Mouse (Mus musculus) cerebellum, adult (tissue): ENCODE measurements around the gene Ifrd2.

Experiments used
- ATAC-seq: cut with Nextera tagmentation; 2 replicates; pipeline ENCODE4 v1.9.2; 2017; ENCODE audit warnings: mild to moderate bottlenecking, moderate library complexity, mixed read lengths; ENCODE audit not compliant: insufficient number of reproducible peaks, low FRiP score, low TSS enrichment

Gene Ifrd2

DNA sequence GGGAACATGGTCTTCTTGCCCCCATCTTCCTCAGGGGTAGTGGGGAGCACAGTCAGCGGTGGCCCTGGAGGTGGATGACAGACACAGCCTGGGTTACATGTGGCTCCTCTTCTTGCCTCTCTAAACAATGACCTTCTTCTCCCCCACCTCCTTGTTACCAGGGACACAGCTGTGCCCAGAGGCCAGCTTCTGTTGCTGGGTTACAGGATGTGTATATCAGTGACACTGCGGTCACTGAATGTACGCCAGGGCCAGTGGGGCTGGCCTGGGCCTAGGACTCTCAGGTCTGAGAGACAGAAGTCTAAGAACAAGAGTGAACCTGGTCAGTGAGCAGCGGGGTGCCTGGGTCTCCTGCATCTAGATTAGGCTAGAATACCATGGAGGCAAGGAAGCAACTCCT, 27.6 kb downstream of the Ifrd2 start:
- ATAC-seq = no peak

DNA sequence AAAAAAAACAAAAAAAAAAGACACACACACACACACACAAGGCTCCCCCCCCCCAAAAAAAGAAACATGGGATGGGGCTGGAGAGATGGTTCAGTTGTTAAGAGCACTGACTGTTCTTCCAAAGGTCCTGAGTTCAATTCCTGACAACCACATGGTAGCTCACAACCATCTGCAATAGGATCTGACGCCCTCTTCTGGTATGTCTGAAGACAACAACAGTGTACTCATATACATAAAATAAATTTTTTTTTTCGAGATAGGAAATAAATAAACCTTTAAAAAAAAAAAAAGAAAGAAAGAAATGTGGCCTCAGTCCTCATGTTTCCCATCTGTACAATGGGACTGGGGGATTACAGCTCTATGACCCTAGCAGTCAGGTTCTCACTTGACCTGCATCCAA, 30.0 kb downstream of the Ifrd2 start:
- ATAC-seq = no peak

DNA sequence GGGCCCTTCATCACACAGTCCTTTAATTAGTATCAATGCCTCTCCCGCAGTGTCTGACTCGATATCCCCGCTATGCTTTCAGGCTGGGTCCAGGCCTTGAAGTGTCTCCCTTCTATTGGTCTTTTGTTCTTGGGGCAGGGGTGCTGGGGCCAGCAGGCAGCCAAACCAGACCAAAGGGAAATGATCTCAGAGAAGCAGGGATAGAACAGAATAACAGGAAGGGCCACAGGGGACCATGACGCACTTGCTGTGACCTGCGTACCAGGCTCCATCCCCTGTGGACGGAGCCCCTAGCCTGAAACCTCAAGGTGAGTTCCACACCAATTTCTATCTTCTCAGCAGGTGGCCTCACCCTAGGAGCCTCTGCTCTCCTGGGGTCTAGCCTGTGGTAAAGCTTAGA, 30.7 kb downstream of the Ifrd2 start:
- ATAC-seq = no peak

DNA sequence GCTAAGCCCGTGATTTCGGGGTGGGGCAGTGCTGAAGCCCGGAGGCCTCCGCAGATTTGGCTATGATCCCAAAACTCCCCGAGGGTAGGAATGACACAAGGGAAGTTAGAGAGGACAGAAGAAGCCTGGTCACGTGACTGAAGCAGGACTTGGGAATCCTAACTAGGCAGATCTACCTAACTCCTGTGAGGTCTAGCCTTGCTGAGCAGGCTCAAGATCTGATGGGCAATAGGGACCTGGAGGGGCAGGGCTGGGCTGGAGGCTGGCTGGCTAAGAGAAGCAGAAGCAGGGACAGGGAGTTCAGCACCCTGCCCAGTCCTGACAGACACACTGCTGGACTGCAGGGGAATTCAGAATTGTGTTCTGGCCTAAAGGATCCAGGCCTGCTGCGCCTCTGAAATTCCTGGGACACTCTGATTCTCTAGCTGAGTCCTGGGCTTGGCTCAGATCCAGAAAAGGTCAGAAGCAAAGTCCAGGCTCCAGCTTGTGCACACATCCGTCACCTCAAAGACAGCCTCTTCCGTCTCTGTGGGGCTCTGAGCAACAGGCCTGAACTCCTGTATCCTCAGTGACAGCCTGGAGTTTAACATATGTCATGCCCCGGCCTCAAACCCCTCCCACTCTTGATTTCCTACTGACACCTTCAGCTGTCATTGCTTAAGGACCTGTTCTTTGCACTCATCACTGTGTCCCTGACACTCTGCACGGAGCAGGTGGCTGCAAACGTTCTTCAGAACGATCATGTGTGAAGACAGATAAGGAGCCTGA, 31.5 kb downstream of the Ifrd2 start:
- ATAC-seq = no peak; the same call in 1 of the 2 replicates

DNA sequence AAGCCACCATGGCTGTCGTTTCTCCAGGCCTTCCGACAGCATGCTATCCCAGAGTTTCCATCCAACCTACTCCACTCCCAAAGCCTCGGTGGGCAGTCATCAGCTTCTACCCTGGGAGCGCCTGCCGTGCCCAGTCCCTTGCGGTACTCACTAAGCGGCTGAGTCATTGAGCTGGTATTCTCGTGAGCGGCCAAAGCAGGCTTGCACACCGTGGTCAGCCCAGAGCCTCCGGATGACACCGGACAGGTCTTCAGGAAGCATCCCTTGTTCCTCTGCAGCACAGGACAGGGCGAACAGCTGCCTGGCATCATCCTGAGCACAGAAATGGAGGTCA, 32.1 kb downstream of the Ifrd2 start:
- no peak for ATAC-seq

DNA sequence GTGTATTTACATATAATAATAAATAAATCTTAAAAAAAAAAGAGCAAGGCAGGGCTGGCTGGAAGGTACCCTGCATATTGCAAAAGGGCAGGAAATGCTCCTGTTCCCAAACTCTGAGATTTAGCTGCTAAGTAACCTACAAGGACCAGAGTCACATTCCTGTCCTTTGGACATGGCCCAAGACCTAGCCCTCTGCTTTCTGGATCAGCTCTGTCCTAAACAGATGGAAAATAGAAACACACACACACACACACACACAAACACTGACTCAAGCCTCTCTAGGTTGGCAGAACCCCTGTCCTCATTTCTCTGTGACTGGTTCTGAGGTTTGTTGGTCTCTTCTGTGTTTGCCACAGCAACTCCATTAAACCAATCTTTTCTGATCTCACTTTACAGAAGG, 33.5 kb downstream of the Ifrd2 start:
- no peak for ATAC-seq

DNA sequence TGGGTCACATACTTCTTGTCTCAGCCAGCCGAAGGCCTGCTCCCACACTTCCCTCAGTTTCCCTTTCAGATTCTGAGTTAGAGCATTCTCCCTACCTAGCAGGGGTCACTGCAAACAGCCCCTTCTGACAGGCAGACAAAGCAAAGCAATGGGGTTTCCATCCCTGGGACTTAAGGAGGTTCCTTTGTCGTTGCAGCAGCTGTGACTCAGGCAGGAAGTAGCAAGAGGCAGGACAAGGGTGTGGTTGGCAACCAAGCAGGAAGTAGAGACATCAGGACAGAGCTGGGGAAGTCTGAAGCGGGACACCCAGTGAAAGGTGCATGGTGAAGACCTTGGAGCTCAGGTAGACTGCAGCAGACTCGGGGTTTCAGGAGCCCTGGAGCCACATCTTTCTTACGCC, 37.1 kb downstream of the Ifrd2 start:
- ATAC-seq = no peak

DNA sequence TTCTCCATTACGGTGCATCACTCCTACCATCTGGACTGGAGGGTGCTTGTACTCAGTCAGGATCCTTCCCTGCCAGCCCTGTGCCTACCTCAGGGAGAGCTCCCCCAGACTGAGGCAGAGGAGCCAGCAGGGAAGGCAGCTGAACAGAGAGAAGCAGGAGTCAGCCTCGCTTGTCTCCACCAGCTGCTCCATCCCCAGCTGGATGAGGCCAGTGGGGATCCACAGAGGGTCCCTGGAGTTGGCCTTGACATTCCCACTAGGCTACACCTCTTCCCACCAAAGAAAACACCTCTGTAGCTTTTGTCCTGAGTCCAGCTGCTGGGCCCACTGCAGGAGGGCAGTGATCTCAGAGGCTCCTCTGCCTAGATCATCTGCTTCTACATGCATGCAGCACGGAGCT, 37.5 kb downstream of the Ifrd2 start:
- no peak for ATAC-seq

DNA sequence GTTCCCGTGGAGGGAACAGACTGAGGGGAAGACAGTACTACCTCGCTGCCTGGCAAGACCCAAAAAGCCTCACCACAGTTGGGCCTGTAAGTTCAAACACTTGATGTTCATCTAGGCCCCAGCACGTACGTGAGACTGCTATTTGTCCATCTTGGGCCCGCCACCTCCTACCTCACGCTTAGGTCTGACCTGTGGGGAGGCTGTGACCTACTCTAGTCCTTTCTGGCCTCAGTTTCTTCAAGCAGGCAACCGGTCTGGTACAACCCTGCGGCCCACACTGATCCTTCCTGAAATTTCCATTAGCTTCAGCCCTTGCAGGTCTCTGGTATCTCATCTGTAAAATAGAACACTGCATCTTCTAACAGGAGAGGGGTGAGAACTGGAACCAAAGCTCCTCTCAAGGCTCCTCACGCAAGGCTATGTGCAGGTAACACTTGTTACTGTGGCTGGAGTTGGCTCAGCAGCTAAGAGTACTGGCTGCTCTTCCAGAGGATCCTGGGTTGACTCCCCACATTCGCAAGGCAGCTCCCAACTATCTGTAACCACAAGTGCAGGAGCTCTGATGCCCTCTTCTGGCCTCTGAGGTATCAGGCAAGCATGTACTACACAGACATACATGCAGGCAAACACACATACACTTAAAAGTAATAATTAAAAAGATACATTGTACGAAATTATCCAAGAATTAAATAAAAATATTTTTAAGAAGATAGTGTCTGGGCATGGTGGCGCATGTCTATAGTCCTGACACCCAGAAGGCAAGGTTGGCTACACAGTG, 38.1 kb downstream of the Ifrd2 start:
- ATAC-seq = no peak

DNA sequence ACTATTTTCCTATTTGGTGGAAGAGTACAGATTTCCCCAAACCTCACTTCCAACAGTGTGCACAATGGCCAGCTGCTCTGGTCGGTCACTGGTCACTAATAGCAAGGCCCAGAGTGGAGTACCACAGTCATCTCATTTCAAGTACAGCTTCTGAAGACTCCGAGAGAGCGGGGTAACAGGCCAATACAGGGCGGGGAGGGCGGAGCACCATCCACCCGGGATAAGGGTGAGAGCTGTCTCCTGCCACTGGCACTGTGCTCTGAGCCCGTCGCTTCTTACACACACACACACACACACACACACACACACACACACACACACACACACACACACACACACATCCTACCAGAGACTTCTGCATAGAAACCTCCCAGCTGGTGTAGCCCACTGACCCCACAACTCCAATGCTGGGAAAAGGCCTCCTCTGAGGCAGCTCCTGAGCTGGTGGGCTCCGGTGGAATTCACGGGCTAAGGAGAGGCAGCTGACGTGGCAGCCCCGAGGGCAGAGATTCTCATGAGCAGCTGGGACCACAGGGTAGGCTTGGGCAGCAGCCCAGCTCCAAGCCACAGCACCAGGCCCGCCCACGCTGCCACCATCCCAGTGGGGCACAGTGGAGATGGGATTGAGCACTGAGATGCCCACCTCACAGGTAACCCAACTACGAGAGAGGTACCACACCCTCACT, 38.9 kb downstream of the Ifrd2 start:
- no peak for ATAC-seq

DNA sequence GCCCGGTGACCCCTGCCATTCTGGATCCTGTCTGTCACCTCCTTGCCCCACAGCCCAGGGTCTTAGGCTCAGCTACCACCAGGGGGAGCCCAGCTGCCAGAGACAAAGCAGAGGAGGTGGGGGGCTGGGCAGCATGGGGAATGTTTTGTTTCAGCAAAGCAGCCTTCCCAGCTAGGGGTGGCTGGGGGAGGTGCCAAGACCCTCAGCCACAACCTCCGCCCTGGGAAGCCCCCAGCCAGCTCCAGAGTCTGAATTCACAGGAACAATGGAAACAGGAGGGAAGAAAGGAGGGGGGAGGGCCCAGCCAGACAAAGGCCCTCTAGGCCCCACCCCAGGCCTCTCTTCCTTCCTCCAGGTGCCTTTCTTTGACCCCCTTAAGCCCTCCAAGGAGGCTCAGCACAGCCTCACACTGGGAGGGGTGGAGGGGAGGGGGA, 39.4 kb downstream of the Ifrd2 start:
- ATAC-seq = no peak

DNA sequence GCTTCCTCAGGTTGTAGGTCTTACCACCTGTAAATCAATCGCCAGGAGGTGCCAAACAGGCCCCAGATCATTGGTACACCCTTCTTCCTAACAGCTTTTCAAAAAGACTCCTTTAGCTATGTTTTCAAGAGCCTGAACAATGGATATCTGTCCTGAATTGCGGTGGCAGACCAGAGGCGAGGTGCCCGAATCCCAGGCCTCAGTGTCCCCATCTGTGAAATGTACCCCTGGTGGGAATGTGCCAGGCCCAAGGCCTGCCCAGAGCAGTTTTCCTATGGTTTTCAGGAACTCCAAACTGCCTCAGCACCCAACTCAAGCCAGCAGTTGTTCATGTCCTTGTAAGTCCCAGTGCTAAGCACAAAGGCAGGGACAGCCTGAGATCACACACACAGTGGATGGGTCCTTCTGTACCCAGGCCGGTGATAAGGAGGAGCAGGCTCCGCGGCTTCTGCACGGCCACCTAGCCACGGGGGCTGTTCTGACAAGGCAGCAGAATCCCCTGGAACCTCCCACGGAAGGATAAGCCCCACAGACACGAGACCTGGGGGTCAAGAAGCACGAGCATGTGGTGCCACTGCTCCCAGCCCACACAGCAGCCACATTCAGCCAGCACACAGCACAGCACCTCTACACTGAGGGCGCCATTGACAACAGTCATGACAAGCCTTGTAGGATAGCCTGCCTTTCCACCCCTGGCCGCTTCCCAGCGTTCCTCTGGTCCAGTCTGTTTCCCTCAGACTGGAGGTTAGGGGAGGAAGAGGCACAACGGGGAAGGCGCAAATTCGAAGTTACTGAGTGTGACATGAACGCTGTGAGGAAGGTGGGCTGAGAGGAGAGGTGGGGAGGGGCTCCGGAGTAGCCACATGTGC, 40.2 kb downstream of the Ifrd2 start:
- ATAC-seq = no peak

DNA sequence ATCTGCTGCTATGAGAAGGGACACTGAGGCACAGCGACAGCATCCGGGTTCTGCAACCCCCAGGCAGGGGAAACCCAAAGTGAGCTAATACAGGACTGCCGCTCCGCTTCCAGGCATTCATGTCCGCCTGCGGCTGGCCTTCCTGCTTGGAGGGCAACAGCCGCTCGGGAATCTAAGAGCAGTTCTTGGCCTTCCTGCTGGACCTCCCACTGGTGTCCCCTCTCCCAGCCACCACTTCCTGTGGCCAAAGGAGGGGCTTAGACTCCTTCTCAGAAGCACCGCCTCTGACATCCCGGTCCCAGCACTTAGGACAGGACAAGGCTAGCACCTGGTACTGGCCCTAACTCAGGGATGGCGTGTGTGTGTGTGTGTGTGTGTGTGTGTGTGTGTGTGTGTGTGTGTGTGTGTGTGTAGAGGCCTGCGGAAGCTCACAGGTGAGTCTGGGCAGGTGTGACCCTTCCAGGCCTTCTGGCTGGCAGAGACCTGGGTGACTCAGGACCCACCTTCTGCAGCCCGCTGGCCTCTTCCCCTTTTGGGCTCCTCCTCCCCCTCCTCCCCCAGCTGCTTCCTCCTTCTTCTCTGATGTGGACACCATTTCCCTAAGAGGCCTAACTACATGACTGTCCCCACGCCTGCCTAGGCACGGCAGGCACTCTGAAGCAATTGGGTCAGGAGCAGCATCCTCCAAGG, 41.4 kb downstream of the Ifrd2 start:
- ATAC-seq = no peak

DNA sequence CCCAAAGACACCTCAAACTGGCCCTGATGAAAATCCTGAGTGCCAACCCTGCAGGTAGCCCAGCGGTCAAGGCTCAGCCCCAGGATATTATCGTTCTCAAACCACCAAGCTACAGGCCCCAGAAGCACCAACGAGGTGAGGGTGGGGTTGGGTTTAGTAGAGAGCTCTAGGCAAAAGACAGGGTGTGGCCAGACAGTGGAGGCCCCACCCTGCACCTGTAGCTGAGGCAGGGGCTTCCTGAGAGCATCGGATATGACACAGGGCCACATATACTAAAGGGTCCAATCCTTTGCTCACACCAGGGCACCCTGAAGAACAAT, 41.9 kb downstream of the Ifrd2 start:
- no peak for ATAC-seq

DNA sequence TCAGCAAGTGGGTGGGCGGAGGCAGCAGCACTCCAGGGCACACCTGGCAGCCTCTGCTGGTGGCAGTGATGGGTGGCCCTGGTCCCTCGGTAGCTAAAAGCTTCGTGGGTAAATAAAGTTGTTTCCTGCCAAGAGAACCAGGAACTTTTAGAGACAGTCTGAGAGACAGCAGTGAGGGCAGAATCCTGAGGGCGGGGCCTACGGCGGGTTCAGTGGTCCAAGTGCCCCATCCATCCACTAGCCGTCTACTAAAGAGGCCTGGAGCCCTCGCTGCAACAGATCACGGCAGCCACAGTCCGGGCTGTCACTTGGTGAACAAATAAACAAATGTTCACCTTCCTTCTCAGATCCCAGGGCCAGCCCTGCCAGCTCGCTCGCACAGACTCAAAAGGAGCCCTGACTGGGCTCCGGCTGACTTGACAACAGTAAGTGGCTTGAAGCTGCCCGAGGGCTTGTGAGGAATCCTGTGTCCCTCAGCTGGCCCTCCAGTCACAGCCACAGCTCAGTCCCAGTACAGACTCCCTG, 42.5 kb downstream of the Ifrd2 start:
- no peak for ATAC-seq

DNA sequence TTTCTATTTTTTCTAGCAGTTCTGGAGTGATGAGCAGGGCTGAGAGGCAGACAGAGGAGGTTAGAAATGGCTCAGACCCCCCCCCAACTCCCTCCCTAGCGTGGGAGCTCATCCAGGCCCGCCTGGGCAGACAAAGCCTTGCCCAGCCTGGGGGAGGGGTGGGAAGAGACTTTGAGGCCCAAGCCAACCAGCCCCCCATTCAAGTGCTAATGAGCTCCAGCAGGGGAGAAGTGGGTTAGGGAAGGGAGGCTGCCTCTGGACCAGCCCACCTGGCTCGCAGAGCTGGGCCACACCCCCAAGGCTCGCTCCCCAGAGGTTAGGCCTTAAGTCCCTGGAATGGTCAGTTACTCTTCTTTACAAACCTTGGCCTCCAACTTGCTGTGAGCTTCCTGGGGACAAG, 43.1 kb downstream of the Ifrd2 start:
- ATAC-seq = no peak

DNA sequence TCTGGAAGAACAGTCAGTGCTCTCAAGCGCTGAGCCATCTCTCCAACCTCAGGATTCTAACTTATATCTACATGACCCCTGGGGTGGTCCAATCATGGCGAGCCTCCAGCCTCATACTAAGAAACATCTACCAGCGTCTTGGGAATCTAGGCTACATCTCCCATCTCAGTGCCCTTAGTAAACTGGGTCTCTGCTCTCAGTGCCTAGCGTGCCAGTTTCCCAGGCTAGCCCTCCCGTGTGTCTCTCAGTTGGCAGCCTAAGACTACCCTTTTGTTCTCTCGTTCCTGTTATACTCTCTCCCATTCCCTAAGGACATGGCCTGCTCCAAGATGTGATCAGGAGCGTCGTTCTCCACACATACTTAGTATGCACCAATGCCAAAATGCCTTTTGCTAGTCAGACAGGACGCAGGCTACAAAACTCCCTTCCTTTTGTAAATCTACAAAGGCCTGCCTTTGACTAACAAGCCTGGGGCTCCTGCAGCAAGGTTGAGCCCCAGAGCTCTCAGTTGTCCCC, 43.9 kb downstream of the Ifrd2 start:
- ATAC-seq = no peak

DNA sequence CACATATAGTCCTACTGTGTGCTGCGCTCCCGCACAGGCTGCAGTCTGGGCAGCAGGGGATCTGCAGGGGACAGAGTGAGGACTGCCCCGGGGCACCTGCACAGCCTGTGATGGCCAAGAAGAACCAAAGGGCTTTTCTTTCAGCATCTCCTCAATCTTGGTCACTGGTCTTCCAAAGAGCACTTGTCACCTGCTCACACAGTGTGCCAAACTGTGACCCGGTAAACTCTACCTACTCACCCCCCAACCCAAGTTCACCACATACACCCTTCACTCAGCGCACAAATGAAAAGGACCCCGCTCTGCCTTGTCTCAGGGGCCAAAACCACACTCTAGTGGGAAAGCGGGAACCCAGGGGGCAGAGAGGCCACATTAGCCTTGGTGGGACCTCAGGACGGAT, 44.4 kb downstream of the Ifrd2 start:
- ATAC-seq = no peak

DNA sequence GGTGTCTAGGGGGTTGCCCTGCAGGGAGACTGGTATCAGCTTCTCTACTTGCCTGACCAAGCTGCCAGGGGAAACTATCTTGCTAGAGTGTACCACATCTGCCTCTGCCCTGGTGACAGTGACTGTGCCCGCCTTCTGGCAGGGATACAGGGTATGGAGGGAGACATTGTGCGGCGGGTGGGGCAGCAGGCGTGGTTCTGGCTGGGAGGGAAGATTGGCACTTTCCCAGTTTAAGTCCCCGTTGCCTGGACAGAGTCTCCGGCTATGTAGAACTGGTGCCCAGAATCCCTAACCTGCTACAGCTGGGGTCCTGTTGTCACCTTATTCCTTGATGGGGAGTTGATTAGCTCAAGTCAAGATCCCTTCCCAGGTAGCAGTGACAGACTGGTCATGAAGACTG, 45.0 kb downstream of the Ifrd2 start:
- no peak for ATAC-seq
